Mouse (Mus musculus): Measurements from ENCODE around the gene Lamb3. TPM values are rescaled to one million over a fixed set of nuclear protein-coding genes. Genes with fewer than 3 reads are reported as not detected.

The Lamb3 gene
- total and polyA plus RNA-seq, 3 experiments: 10.1 to 14.6 (median 12.3) TPM

Other genes starting within 250 kb of the Lamb3 start
- not detected in 2 replicates for gene Syt14, start 171.9 kb upstream of the Lamb3 start, total RNA-seq (2012; rRNA removed)
- not detected in 2 replicates for gene Syt14, start 171.9 kb upstream of the Lamb3 start, total RNA-seq (2014; rRNA removed)
- gene Syt14, start 171.9 kb upstream of the Lamb3 start, polyA plus RNA-seq (2012; ENCODE audit: insufficient read length, low read depth): not detected in 2 replicates
- 17.8 and 20.9 TPM in 2 replicates for gene Diexf, start 77.4 kb upstream of the Lamb3 start, total RNA-seq (2012; rRNA removed)
- 10.7 and 11.4 TPM in 2 replicates for gene Diexf, start 77.4 kb upstream of the Lamb3 start, total RNA-seq (2014; rRNA removed)
- gene Diexf, start 77.4 kb upstream of the Lamb3 start, polyA plus RNA-seq (2012; ENCODE audit: insufficient read length, low read depth): 34.9 and 39.7 TPM in 2 replicates
- gene Irf6, start 54.6 kb upstream of the Lamb3 start, total RNA-seq (2012; rRNA removed): 9.7 and 13.0 TPM in 2 replicates
- gene Irf6, start 54.6 kb upstream of the Lamb3 start, total RNA-seq (2014; rRNA removed): 0.31 and 0.58 TPM in 2 replicates
- 0.35 and 0.43 TPM in 2 replicates for gene Irf6, start 54.6 kb upstream of the Lamb3 start, polyA plus RNA-seq (2012; ENCODE audit: insufficient read length, low read depth)
- gene A130010J15Rik, start 39.7 kb upstream of the Lamb3 start, total RNA-seq (2012; rRNA removed): 20.8 and 22.4 TPM in 2 replicates
- gene A130010J15Rik, start 39.7 kb upstream of the Lamb3 start, total RNA-seq (2014; rRNA removed): 18.6 and 19.4 TPM in 2 replicates
- gene A130010J15Rik, start 39.7 kb upstream of the Lamb3 start, polyA plus RNA-seq (2012; ENCODE audit: insufficient read length, low read depth): 6.5 and 9.1 TPM in 2 replicates
- gene Traf3ip3, start 6.0 kb upstream of the Lamb3 start, total RNA-seq (2012; rRNA removed): 72.9 and 80.1 TPM in 2 replicates
- 68.8 and 76.0 TPM in 2 replicates for gene Traf3ip3, start 6.0 kb upstream of the Lamb3 start, total RNA-seq (2014; rRNA removed)
- 60.9 and 96.4 TPM in 2 replicates for gene Traf3ip3, start 6.0 kb upstream of the Lamb3 start, polyA plus RNA-seq (2012; ENCODE audit: insufficient read length, low read depth)
- gene Hsd11b1, start 56.4 kb downstream of the Lamb3 start, total RNA-seq (2012; rRNA removed): 1.5 and 2.0 TPM in 2 replicates
- 4.8 and 5.7 TPM in 2 replicates for gene Hsd11b1, start 56.4 kb downstream of the Lamb3 start, total RNA-seq (2014; rRNA removed)
- 5.5 and 6.3 TPM in 2 replicates for gene Hsd11b1, start 56.4 kb downstream of the Lamb3 start, polyA plus RNA-seq (2012; ENCODE audit: insufficient read length, low read depth)
- gene G0s2, start 65.5 kb downstream of the Lamb3 start, total RNA-seq (2012; rRNA removed): not detected in 2 replicates
- gene G0s2, start 65.5 kb downstream of the Lamb3 start, total RNA-seq (2014; rRNA removed): not detected in 2 replicates
- gene G0s2, start 65.5 kb downstream of the Lamb3 start, polyA plus RNA-seq (2012; ENCODE audit: insufficient read length, low read depth): not detected in 2 replicates
- not detected in 2 replicates for gene Camk1g, start 162.6 kb downstream of the Lamb3 start, total RNA-seq (2012; rRNA removed)
- not detected in 2 replicates for gene Camk1g, start 162.6 kb downstream of the Lamb3 start, total RNA-seq (2014; rRNA removed)
- gene Camk1g, start 162.6 kb downstream of the Lamb3 start, polyA plus RNA-seq (2012; ENCODE audit: insufficient read length, low read depth): not detected in 2 replicates

Measured in CH12.LX (cell line).